Mouse (Mus musculus) lung, postnatal 0 days (tissue): ENCODE measurements around the gene En2.

Experiments
- CTCF ChIP-seq: IDR thresholded peaks from 2 replicates; pipeline ENCODE4 v1.5.1; 2016; ENCODE audit warnings: antibody characterized with exemption, mild to moderate bottlenecking
- EP300 ChIP-seq: IDR thresholded peaks from 2 replicates; pipeline ENCODE4 v1.6.1; 2016; ENCODE audit warnings: antibody characterized with exemption, mild to moderate bottlenecking, control low read depth

- TF ChIP-seq CTCF (no peak), EP300 (no peak)
Measured at GRCm38 (mm10) chr5:28170081-28170480, 4.6 kb downstream of the En2 start.
